Mouse (Mus musculus) cortical plate, adult 2 months (tissue): ENCODE measurements at regions not wholly inside any gene's neighbourhood (a gene's known extent, or its start where the extent isn't known, plus 50 kb on each side); places are given as distances from the start of the nearest gene placed in this dataset.

Experiments used
- CTCF ChIP-seq: fragments of 200-500 bp; IDR thresholded peaks from 2 replicates; pipeline ENCODE4 v1.5.1; 2011; ENCODE audit warnings: mild to moderate bottlenecking, control low read depth, low read length; ENCODE audit not compliant: insufficient read depth; ENCODE audit errors: extremely low read depth
- POLR2A ChIP-seq: fragments of 200-500 bp; IDR thresholded peaks from 2 replicates; pipeline ENCODE4 v1.6.1; 2011; ENCODE audit warnings: mild to moderate bottlenecking, low read length, control low read depth; ENCODE audit not compliant: insufficient read depth; ENCODE audit errors: extremely low read depth

DNA sequence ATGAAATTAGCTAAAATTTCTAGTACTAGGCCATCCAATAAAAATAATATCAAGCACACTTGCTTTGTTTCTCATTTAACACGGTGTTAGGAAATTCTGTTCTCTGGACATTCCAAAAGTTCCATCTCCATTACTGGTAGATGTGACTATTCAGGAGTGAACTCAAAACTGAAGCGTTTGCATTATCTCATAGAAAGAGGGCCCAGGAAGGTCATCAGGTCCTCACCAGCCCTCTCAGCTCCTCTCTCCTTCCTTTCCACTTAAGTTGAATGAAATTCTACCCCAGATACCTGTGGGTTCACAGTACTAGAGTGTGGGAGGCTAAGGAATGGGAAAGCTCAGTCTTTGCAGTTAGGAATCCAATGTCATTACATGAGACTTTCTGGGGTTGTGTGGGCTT lies 185.2 kb upstream of the Adgrl4 start:
- TF ChIP-seq POLR2A = no peak
- TF ChIP-seq CTCF = no peak
